ENCODE assay signal across 37 mouse cellular contexts in the genomic region with DNA sequence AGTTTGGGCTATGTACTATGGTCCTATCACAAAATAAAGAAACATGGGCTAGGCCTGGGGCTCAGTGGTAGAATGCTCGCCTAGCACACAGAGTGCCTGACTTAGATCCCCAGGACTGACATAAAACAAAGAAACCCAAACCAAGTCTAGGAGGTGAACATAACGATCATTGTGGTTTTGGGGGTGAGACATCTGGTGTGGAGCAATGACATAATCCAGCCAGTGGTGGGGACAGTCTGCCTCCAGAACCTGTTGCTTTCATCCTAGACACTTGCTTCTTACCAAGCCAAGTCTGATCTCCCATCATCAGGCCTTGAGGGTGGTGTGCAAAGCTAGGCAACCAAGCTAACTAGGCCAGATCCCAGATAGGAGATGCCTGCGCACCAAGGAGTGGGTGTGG. TPM values are rescaled to one million over a fixed set of nuclear protein-coding genes. Genes with fewer than 3 reads are reported as not detected.
DNase-seq lines count a peak whose midpoint lies in the region; ATAC-seq and TF ChIP-seq lines count a peak whose summit lies in the region.
"Had no signal": no experiment of that assay in that cellular context is flagged by ENCODE, and none has a peak within 500 bp of the region (broad histone marks: within the 10 kb centered on the region; RNA-seq: fewer than 3 reads in every experiment).

No protein-coding gene starts in this region.

- no peaks in the 10 kb centered on the region for H3K36me3 ChIP-seq in testis, adult 2 months (ENCODE audit: control insufficient read depth, insufficient read depth, low read length)
- H3K36me3 ChIP-seq: hindbrain, embryonic 15.5 days; midbrain, embryonic 13.5 days; neural tube, embryonic 15.5 days had no signal

- no peak overlapping the region for H3K4me3 ChIP-seq in testis, adult 2 months (ENCODE audit: control insufficient read depth, low read depth, low read length)
- H3K4me3 ChIP-seq: heart, embryonic 10.5 days; hindbrain, embryonic 15.5 days; lung, embryonic 15.5 days; megakaryocyte, embryonic 14.5 days; midbrain, embryonic 13.5 days; neural tube, embryonic 15.5 days had no signal

- TF ChIP-seq CTCF in testis, adult 2 months (IDR thresholded peaks at IDR 0.05; ENCODE audit: control insufficient read depth, insufficient read depth, insufficient replicate concordance, low read depth, low read length): no peak

- peak overlapping the region; percentile 22 for H3K27ac ChIP-seq in testis, adult 2 months (ENCODE audit: control insufficient read depth, insufficient read depth, low read depth, low read length)
- H3K27ac ChIP-seq: heart, embryonic 10.5 days; hindbrain, embryonic 15.5 days; kidney, postnatal 0 days; lung, embryonic 15.5 days; midbrain, embryonic 13.5 days; neural tube, embryonic 15.5 days had no signal

- TF ChIP-seq POLR2A in testis, adult 2 months (IDR thresholded peaks at IDR 0.05; ENCODE audit: control insufficient read depth, low read depth, low read length): no peak

- no peak for DNase-seq in testis, postnatal 10 days (ENCODE audit: low spot score)
- peak; percentile 12 for DNase-seq in T-cell, adult 2 months (ENCODE audit: low spot score)
- DNase-seq in testis, postnatal 14 days (ENCODE audit: low spot score): peak; percentile 59
- DNase-seq in spleen, postnatal 14 days (ENCODE audit: low spot score in 2 of 2): no peak
- DNase-seq: adrenal gland, adult 8-10 months; cerebellum, adult 2 months; cerebellum, postnatal 14 days; gastrocnemius, postnatal 14 days; heart, adult 11 months; heart, postnatal 4 days; kidney, adult 2 months; kidney, postnatal 4 days; layer of hippocampus, postnatal 36 days; lung, postnatal 36 days; right cerebral cortex, postnatal 25 days had no signal

- peaks cover 7% of the 10 kb centered on the region for H3K4me1 ChIP-seq in testis, adult 2 months (ENCODE audit: control insufficient read depth, insufficient read depth, low read length)
- H3K4me1 ChIP-seq: heart, embryonic 10.5 days; hindbrain, embryonic 15.5 days; midbrain, embryonic 13.5 days; neural tube, embryonic 15.5 days had no signal

- peak; percentile 82 for ATAC-seq in granulocyte monocyte progenitor cell, adult 5-6 weeks (replicated peaks; ENCODE audit: poor library complexity, severe bottlenecking)
- ATAC-seq: forebrain, embryonic 14.5 days; inflammation-experienced regulatory T-cells, adult 6 months; midbrain, embryonic 13.5 days had no signal

- no peaks in the 10 kb centered on the region for H3K27me3 ChIP-seq in testis, adult 2 months (ENCODE audit: control insufficient read depth, insufficient read depth, low read length)
- H3K27me3 ChIP-seq: CH12.LX had no signal

RNA-seq across cellular contexts. Expression of a gene that starts 6.6 kb away (rescaled TPM):
- 24.4 and 30.2 TPM in 2 replicates for polyA plus RNA-seq in testis, adult 2 months (2012; rRNA removed)
- total RNA-seq in granulocyte monocyte progenitor cell, adult 5-6 weeks (2014; fragmentation: Nextera tagmentation): not detected in 2 replicates
- total RNA-seq in granulocyte monocyte progenitor cell, adult 5-6 weeks (2017): 0.10 and 0.22 TPM in 2 replicates

RNA-seq across cellular contexts. Expression of a gene that starts 6.9 kb away (rescaled TPM):
- 524 and 525 TPM in 2 replicates for polyA plus RNA-seq in testis, adult 2 months (2012; rRNA removed)
- total RNA-seq in granulocyte monocyte progenitor cell, adult 5-6 weeks (2014; fragmentation: Nextera tagmentation): not detected in 2 replicates
- total RNA-seq in granulocyte monocyte progenitor cell, adult 5-6 weeks (2017): not detected in 2 replicates
- total RNA-seq: CH12.LX; monocyte, adult 5-6 weeks had no signal
- polyA plus RNA-seq: C2C12 had no signal

RNA-seq across cellular contexts. Expression of a gene that starts 10.1 kb away (rescaled TPM):
- 27.0 and 31.3 TPM in 2 replicates for polyA plus RNA-seq in testis, adult 2 months (2012; rRNA removed)
- 87.7 and 105 TPM in 2 replicates for total RNA-seq in granulocyte monocyte progenitor cell, adult 5-6 weeks (2014; fragmentation: Nextera tagmentation)
- total RNA-seq in granulocyte monocyte progenitor cell, adult 5-6 weeks (2017): 103 and 128 TPM in 2 replicates

RNA-seq across cellular contexts. Expression of a gene that starts 22.8 kb away (rescaled TPM):
- not detected in 2 replicates for polyA plus RNA-seq in testis, adult 2 months (2012; rRNA removed)
- total RNA-seq in granulocyte monocyte progenitor cell, adult 5-6 weeks (2014; fragmentation: Nextera tagmentation): not detected in 2 replicates
- not detected in 2 replicates for total RNA-seq in granulocyte monocyte progenitor cell, adult 5-6 weeks (2017)
- total RNA-seq: CH12.LX; ES-E14; gastrocnemius, postnatal 14 days; layer of hippocampus, adult 8-10 months; layer of hippocampus, postnatal 36 days; monocyte, adult 5-6 weeks had no signal
- polyA plus RNA-seq: C2C12; cerebellum, adult 2 months; embryonic facial prominence, embryonic 11.5 days; forebrain, embryonic 14.5 days; heart, embryonic 10.5 days; hindbrain, embryonic 15.5 days; inflammation-experienced regulatory T-cells, adult 6 months; kidney, adult 2 months; kidney, postnatal 0 days; limb, embryonic 11.5 days; liver, embryonic 11.5 days; lung, embryonic 15.5 days; midbrain, embryonic 13.5 days; neural tube, embryonic 15.5 days had no signal

RNA-seq across cellular contexts. Expression of a gene that starts 42.2 kb away (rescaled TPM):
- 0.38 and 1.5 TPM in 2 replicates for polyA plus RNA-seq in testis, adult 2 months (2012; rRNA removed)
- total RNA-seq in granulocyte monocyte progenitor cell, adult 5-6 weeks (2014; fragmentation: Nextera tagmentation): not detected in 2 replicates
- total RNA-seq in granulocyte monocyte progenitor cell, adult 5-6 weeks (2017): not detected in 2 replicates
- total RNA-seq: CH12.LX; ES-E14; gastrocnemius, postnatal 14 days; layer of hippocampus, adult 8-10 months; layer of hippocampus, postnatal 36 days; monocyte, adult 5-6 weeks had no signal
- polyA plus RNA-seq: C2C12; cerebellum, adult 2 months; embryonic facial prominence, embryonic 11.5 days; forebrain, embryonic 14.5 days; heart, embryonic 10.5 days; heart, postnatal 0 days; hindbrain, embryonic 15.5 days; inflammation-experienced regulatory T-cells, adult 6 months; kidney, adult 2 months; kidney, postnatal 0 days; limb, embryonic 11.5 days; liver, embryonic 11.5 days; liver, embryonic 16.5 days; lung, embryonic 15.5 days; midbrain, embryonic 13.5 days; neural tube, embryonic 15.5 days; stomach, embryonic 16.5 days had no signal

Comparison
In these comparisons a context has a peak if more than half of its experiments do, and no peak if none do; other contexts are left out.
1. DNase-seq: peak in T-cell, adult 2 months (single experiment) and testis, postnatal 14 days (single experiment); none in testis, postnatal 10 days (single experiment) and spleen, postnatal 14 days (0 of 2).